Mouse (Mus musculus): ENCODE data around the gene Trmt1. TPM values are rescaled to one million over a fixed set of nuclear protein-coding genes. Genes with fewer than 3 reads are reported as not detected.
A peak's percentile ranks its signal among the peaks of the same experiment; 100 is the strongest.
"Not testable (repeated sequence)": the region's sequence is repeated elsewhere in the genome, so short reads cannot be mapped to it uniquely, and the experiment has no call there.

Gene Trmt1
- total RNA-seq, 1 experiment from 2014 or later, result 72.0 TPM

- ATAC-seq (replicated peaks in 1 of 2; ENCODE audit: insufficient read depth in 1 of 2, low FRiP score in 2 of 2, low TSS enrichment in 1 of 2, low read depth in 1 of 2, poor library complexity in 2 of 2, severe bottlenecking in 2 of 2), result peak; percentile 68 to 70
Measured at GRCm38 (mm10) chr8:84656641-84657126, 29.4 kb upstream of the Trmt1 start.

DNA sequence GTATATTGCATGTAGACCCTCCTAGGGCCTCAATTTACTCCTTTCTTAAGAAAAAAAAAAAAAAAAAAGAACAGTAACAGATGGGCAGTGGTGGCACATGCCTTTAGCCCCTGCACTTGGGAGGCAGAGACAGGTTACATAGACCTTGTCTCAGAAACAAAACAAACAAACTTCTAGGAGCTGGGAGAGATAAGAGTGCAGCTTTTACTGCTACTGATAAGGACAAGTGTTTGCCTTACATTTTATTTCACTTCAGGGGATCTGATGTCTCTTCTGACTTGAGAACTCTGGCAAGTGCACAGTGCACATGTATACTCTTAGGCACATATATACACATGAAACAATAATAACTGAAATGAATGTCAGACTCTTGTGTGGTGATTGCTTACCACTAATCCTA is 28.9 kb upstream of the Trmt1 start:
- ATAC-seq (replicated peaks in 1 of 2; ENCODE audit: insufficient read depth in 1 of 2, low FRiP score in 2 of 2, low TSS enrichment in 1 of 2, low read depth in 1 of 2, poor library complexity in 2 of 2, severe bottlenecking in 2 of 2), result no peak

DNA sequence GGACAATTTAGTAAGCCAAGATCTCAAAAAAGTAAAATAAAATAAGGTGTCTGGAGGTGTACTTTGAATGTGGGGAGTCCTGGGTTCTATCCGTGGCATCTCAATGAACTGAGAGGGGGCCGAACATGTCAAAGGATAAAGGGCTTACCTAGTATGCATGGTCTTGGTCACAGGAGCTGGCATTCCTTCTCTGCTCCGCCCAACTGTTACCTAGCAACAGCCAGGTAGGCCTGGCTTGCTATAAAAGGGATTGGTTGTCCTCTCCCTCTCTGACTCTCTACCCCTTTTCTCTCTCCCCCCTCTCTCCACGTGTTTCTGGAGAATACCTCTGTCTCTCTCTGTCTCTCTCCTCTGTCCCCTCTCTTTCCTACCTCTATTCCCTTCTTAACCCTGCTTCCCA is 28.4 kb upstream of the Trmt1 start:
- ATAC-seq (replicated peaks in 1 of 2; ENCODE audit: insufficient read depth in 1 of 2, low FRiP score in 2 of 2, low TSS enrichment in 1 of 2, low read depth in 1 of 2, poor library complexity in 2 of 2, severe bottlenecking in 2 of 2), result no peak

DNA sequence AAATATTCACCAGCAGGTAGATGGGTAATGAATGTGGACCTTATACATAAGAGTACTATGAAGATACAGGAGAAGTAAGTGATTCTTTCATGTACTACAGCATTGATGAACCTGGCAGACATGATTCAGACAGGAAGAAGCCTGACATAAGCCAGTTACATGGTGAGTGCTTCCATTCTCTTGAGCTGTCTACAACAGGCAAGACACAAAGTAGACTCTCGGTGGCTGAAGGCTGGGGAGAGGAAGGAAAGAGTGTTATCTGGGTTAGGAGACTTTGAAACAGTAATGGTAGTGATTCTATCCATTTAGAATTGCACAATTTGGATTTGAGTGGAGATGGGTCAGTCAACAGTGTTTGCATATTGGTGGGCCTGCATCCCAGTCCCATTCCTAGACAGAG is 27.2 kb upstream of the Trmt1 start:
- no peak for ATAC-seq (replicated peaks in 1 of 2; ENCODE audit: insufficient read depth in 1 of 2, low FRiP score in 2 of 2, low TSS enrichment in 1 of 2, low read depth in 1 of 2, poor library complexity in 2 of 2, severe bottlenecking in 2 of 2)

- peak in 1 of 2 experiments; percentile 3; a peak in 2 of 4 replicates for ATAC-seq (replicated peaks in 1 of 2; ENCODE audit: insufficient read depth in 1 of 2, low FRiP score in 2 of 2, low TSS enrichment in 1 of 2, low read depth in 1 of 2, poor library complexity in 2 of 2, severe bottlenecking in 2 of 2)
Measured at GRCm38 (mm10) chr8:84659936-84660818, 25.9 kb upstream of the Trmt1 start.

DNA sequence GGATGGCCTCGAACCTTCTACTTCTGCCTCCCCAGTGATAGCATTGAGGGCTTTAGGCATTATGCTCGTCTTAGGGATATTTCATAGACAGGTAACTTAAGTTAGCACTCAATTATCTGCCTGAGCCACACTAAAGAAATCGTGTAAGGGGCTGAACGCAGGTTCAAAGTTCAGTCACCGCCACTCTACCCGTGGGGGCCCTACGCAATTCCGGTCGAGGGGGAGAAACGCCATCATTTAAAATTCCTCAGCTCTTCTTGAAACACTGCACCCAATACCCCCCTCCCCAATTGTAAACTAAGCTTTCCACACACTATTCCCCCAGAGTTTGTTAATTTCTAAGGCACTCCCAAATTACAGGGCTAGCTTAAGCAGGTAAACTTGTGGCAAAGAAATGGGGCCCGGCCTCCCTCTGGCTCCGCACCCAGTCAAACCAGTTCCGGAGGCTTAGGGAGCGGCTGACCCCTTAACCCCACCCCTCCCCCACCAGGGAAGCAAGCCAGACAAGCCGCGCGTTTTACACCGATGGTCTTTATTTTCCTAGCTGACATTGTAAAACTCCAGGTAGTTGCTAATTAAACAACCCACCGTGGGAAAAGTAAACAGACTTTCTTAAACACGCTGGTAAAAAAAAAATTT is 25.2 kb upstream of the Trmt1 start:
- no peak for ATAC-seq (replicated peaks in 1 of 2; ENCODE audit: insufficient read depth in 1 of 2, low FRiP score in 2 of 2, low TSS enrichment in 1 of 2, low read depth in 1 of 2, poor library complexity in 2 of 2, severe bottlenecking in 2 of 2)

GRCm38 (mm10) chr8:84661458-84661871 is 24.6 kb upstream of the Trmt1 start:
- ATAC-seq (replicated peaks in 1 of 2; ENCODE audit: insufficient read depth in 1 of 2, low FRiP score in 2 of 2, low TSS enrichment in 1 of 2, low read depth in 1 of 2, poor library complexity in 2 of 2, severe bottlenecking in 2 of 2), result peak; percentile 14 to 15

- ATAC-seq (replicated peaks in 1 of 2; ENCODE audit: insufficient read depth in 1 of 2, low FRiP score in 2 of 2, low TSS enrichment in 1 of 2, low read depth in 1 of 2, poor library complexity in 2 of 2, severe bottlenecking in 2 of 2), result no peak; a peak in 1 of 4 replicates
Measured at GRCm38 (mm10) chr8:84661961-84662571, 24.0 kb upstream of the Trmt1 start.

DNA sequence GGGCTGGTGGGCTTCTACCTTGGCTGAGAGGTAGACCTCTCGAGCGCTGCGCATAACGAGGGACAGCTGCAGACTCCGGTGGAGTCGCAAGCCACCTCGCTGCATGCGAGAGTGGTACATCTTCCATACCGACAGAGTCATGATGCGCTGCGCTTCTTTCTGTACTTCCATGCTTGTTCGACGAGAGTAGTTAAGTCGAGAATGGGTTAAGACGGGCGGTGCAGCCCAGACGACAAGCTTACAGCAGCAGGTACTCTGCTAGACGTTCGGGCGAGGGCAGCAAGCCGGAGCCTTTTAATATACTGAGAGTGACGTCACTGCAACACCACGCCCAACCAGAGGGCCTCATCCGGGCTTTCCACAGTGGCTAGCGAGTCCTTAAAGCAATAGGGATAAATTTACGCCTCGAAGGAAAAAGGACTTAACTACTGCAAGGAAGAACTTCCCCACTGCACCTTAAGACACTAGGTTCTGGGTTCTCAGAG is 23.5 kb upstream of the Trmt1 start, which contains the start of gene Ier2:
Gene Ier2, minus strand, starts transcription at position 272 of the 485 bp plus-strand sequence.
- ATAC-seq (replicated peaks in 1 of 2; ENCODE audit: insufficient read depth in 1 of 2, low FRiP score in 2 of 2, low TSS enrichment in 1 of 2, low read depth in 1 of 2, poor library complexity in 2 of 2, severe bottlenecking in 2 of 2), result peak; percentile 43 to 63

DNA sequence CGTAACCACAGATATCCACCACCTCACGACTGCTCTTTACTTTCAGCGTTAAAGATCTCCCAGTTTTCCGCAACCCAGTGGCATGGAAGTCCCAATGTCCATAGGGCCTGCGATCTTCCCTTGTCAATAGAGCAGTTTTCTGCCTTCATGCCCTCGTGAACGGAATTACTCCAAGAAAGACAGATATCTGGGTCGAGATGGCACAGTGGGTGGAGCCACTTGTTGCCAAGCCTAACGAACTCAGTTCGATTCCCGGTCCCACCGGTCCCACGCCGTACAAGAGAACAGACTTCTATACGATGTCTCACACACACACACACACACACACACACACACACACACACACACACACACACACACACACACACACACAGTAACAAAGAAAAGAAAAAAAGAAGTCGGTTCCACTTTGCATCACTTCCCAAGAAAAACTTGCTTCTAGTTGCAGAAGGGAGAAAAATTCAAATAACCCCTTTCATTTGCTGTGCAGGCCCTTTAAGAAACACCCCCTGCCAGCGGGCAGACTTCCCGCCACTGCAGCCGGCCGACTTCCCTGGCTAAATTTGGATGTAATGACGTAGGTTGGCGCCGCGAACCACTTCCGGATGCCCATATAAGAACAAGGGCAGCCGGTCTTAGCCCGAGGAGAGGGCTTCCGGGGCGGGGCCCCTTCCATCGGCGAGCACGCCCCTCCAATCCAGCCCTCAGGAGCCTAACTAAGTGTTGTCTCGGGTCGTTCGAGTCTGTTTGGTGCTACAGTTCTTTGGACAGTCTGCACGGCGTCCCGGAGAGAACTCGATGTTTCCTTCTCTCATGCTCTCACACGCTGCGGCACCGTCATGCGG is 22.4 kb upstream of the Trmt1 start:
- ATAC-seq (replicated peaks in 1 of 2; ENCODE audit: insufficient read depth in 1 of 2, low FRiP score in 2 of 2, low TSS enrichment in 1 of 2, low read depth in 1 of 2, poor library complexity in 2 of 2, severe bottlenecking in 2 of 2), result peak; percentile 35 to 46

DNA sequence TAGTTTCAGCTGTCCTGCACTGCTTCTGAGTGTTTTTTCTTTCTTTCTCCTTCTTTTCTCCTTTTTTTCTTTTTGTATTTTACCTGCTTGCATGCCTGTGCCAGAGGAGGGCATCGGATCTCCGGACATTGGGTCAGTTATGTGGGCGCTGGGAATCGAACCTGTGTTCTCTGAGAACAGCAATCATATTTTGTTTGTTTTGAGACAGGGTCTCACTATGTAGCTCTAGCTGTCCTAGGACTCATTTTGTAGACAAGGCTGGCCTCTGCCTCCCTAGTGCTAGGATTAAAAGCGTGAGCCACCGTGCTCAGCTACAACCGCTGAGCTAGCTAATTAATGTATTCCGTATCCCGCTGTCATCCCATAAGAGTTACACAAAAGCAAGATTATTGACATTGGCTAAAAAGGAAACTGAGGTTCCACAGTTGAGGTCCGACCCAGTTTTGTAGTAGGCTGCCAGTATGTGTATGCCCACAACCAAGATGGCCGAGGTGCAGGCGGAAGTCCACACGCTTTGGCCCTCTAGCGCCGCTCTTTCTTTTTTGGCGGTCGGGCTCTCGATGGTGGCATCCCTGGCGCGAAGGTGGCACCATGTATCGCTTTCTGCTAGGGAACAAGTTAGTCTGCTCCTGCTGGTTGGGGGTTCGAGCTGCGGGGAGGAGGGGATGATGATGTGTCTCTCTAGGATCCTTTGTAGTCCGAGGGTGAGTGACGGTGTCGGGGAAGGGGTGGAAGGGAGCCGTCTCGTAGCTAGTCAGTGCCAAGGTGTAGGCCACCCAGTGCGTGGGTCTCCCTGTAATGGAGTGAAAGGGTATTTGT is 21.3 kb upstream of the Trmt1 start:
- peak; percentile 20 to 24; a peak in 3 of 4 replicates for ATAC-seq (replicated peaks in 1 of 2; ENCODE audit: insufficient read depth in 1 of 2, low FRiP score in 2 of 2, low TSS enrichment in 1 of 2, low read depth in 1 of 2, poor library complexity in 2 of 2, severe bottlenecking in 2 of 2)

GRCm38 (mm10) chr8:84665385-84665893 is 20.7 kb upstream of the Trmt1 start:
- ATAC-seq (replicated peaks in 1 of 2; ENCODE audit: insufficient read depth in 1 of 2, low FRiP score in 2 of 2, low TSS enrichment in 1 of 2, low read depth in 1 of 2, poor library complexity in 2 of 2, severe bottlenecking in 2 of 2), result no peak

DNA sequence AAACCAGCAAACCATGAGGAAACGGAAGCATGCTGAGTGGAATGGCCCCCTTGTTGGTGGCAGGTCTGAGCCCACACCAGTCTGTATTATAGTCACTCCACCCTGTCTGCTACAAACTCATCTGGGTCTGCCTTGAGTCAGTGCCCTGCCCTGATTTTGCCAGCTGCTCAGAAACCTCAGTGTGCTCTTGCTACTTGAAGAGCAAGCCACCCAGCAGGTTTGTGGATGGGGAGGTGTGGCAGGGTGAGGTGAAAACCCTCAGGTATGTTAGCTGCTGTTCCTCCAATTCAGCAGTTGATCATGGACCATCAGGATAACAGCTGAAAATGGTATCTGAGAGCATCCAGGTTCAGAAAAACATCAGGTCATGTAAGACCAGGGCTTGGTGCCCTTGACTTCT is 18.0 kb upstream of the Trmt1 start:
- no peak for ATAC-seq (replicated peaks in 1 of 2; ENCODE audit: insufficient read depth in 1 of 2, low FRiP score in 2 of 2, low TSS enrichment in 1 of 2, low read depth in 1 of 2, poor library complexity in 2 of 2, severe bottlenecking in 2 of 2)

- no peak for ATAC-seq (replicated peaks in 1 of 2; ENCODE audit: insufficient read depth in 1 of 2, low FRiP score in 2 of 2, low TSS enrichment in 1 of 2, low read depth in 1 of 2, poor library complexity in 2 of 2, severe bottlenecking in 2 of 2)
Measured at GRCm38 (mm10) chr8:84668731-84669485, 17.2 kb upstream of the Trmt1 start.

DNA sequence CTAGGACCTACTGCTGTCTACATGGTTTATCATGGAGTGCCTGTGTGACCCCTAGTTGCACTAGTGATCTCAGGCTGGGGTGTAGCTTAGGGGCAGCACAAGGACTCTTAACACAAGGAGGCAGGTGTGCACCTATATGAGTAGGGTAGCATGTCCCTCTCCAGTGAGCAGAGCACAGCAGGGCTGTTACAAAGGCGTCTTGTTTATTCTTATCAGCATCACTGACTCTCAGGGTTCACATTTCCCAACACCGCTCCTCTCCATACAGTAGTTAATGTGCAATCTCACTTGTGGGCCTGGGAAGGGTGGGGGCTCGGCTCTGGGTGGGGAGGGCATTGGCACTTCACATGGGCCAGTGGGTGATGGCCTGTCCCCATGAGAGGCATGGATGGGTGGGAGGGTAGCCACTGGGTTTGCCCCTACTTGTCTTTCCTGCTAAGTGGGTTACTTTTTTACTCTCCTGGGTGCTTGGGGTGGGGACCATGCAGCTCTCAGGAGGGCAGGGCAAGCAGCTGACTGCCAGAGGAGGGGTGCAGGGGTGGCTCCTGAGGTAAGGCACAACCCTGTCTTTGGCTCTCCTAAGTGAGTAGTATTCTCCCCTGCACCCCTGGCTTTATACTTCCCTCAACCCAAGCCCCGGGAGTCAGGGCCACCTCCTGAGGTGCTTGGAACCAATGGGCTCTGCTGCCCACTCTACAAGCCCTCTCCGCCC is 15.7 kb upstream of the Trmt1 start:
- ATAC-seq (replicated peaks in 1 of 2; ENCODE audit: insufficient read depth in 1 of 2, low FRiP score in 2 of 2, low TSS enrichment in 1 of 2, low read depth in 1 of 2, poor library complexity in 2 of 2, severe bottlenecking in 2 of 2), result not testable (repeated sequence)
